Mouse (Mus musculus) macrophage (primary cell): ENCODE measurements around the gene Arg1. TPM values are rescaled to one million over a fixed set of nuclear protein-coding genes. Genes with fewer than 3 reads are reported as not detected.

Experiments used
- H3K27ac ChIP-seq: fragments of 350-480 bp; formaldehyde crosslinking; 2 replicates; pipeline ENCODE4 v1.9.0; 2021
- H3K36me3 ChIP-seq: fragments of 350-480 bp; formaldehyde crosslinking; 2 replicates; pipeline ENCODE4 v1.9.0; 2021; ENCODE audit errors: inconsistent target
- H3K4me3 ChIP-seq: fragments of 350-480 bp; formaldehyde crosslinking; 2 replicates; pipeline ENCODE4 v1.9.0; 2021; ENCODE audit errors: inconsistent target
- H3K79me2 ChIP-seq: fragments of 350-480 bp; formaldehyde crosslinking; 2 replicates; pipeline ENCODE4 v1.9.0; 2021; ENCODE audit errors: inconsistent target
- WGBS: methylation state at CpG from one replicate; pipeline ENCODE4 v1.1.7; 2026; ENCODE audit warnings: inconsistent platforms; ENCODE audit not compliant: missing documents; 5-methylcytosine and 5-hydroxymethylcytosine counted together
- polyA plus RNA-seq: library from polyadenylated mRNA; stranded (reverse); fragments of 250-400 nt; gene quantifications from 3 replicates; pipeline ENCODE4 v1.2.4, GENCODE M21; 2018; ENCODE audit warnings: inconsistent platforms
- total RNA-seq, 78 experiments: library from RNA; depleted of rRNA; stranded (reverse); fragments of 250-400 nt; gene quantifications; 1 replicate in 9 of 78; 2 replicates in 24 of 78; 3 replicates in 43 of 78; 4 replicates in 2 of 78; pipeline ENCODE4 v1.2.4; 2018; ENCODE audit warnings: inconsistent platforms in 56 of 78

Arg1 gene
- total RNA-seq (2018; cell fraction: chromatin; rRNA removed): not detected
- total RNA-seq (2018; cell fraction: cytosol; rRNA removed): not detected
- not detected for total RNA-seq (2018; cell fraction: nucleus; rRNA removed)
- 0.23 TPM in 1 of 3 replicates, not detected in the others for polyA plus RNA-seq

DNA sequence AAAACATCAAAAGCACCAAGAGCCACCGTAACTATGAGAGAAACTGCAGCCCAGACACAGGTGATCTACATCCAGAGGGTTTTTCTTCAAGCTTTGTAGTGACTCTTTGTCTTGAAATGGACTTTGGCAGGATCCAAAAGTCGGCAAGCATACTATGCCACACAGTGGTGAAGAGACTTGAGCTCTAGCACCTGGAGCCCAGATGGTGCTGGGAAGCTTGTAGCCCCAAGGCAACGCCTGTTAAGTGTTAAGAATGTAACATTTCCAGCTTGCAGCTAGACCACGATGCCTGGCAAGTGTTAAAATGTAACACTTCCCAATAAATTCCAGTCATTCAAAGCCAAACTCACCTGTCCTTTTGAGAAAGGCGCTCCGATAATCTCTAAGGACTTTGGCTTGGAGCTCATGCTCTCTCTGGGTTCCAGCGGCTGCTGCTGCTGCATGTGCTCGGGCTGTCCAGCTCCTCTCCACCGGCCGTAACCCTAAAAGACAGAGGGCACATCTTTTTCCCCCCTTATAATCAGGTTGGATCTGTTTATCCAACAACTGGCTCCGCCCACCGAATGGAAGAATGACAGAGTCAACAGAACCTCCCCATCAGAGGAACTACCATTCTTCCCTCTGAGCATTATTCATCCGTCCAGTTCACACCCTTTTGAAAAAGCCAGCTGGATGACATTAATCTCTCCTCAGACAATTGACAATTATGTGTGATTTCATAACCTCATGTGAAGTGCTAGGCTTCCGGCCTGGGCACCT is at the start of gene Arg1:
Gene Arg1 (minus strand): TSS at position 523 of the 759 bp plus-strand sequence.
- H3K36me3 ChIP-seq: no peaks in the 10 kb centered on the region
- 92% methylated on average over 14 of the region's 14 CpGs for WGBS
- H3K27ac ChIP-seq: peak within 1 kb of the TSS; percentile 74
- no peaks in the 10 kb centered on the region for H3K79me2 ChIP-seq
- H3K4me3 ChIP-seq: peak within 1 kb of the TSS; percentile 5; the same call in 1 of the 2 replicates

GRCm38 (mm10) chr10:24973845-24974514 is 46.7 kb upstream of the Arg1 start:
- H3K36me3 ChIP-seq: no peaks in the 10 kb centered on the region
- H3K27ac ChIP-seq: no peak overlapping the region
- H3K4me3 ChIP-seq: no peak overlapping the region
- H3K79me2 ChIP-seq: no peaks in the 10 kb centered on the region
- WGBS: 64% methylated on average over 11 of the region's 11 CpGs

DNA sequence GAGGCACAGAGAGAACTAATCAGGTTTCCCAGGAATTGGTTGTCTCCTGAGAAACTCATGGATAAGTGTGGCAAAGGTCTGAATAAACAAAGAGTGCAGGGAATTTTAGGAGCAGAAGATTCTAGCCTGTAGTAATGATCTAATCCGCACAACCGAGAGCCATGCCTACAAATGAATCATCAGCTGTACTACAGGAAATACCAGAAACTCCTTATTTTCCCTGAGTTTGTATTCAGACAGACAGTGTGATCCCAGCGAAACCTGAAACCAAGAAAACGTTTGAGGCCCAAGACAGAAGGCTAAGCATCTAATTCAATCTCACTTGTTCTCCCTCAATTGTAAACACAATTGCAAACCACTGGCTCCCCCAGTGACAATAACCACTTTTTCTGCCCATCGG is 46.1 kb upstream of the Arg1 start:
- Histone ChIP-seq H3K79me2 (no peaks in the 10 kb centered on the region), H3K27ac (no peak overlapping the region), H3K4me3 (no peak overlapping the region), H3K36me3 (no peaks in the 10 kb centered on the region)
- WGBS: 85% methylated on average over 5 of the region's 5 CpGs

DNA sequence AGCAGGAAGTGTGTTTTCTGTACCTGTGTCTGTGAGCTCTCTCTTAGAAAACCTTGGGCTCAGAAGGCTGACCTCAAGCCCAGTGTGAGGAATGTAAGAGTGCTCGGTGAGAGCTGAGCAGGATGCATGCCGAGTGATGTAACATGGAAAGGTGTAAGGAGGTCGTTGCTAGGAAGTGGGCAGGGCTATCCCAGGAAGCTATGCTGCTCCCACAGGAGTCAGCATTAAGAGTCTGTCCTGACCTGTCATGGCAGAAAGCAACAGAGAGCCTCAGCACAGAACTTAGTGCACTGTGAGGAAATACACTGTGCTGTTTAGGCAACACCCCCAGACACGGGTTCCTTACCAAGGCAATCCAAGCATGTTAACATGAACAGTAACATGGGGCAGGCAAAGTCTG is 45.6 kb upstream of the Arg1 start:
- Histone ChIP-seq H3K36me3 (no peaks in the 10 kb centered on the region), H3K4me3 (no peak overlapping the region), H3K79me2 (no peaks in the 10 kb centered on the region), H3K27ac (no peak overlapping the region)
- WGBS: 73% methylated on average over 4 of the region's 4 CpGs

DNA sequence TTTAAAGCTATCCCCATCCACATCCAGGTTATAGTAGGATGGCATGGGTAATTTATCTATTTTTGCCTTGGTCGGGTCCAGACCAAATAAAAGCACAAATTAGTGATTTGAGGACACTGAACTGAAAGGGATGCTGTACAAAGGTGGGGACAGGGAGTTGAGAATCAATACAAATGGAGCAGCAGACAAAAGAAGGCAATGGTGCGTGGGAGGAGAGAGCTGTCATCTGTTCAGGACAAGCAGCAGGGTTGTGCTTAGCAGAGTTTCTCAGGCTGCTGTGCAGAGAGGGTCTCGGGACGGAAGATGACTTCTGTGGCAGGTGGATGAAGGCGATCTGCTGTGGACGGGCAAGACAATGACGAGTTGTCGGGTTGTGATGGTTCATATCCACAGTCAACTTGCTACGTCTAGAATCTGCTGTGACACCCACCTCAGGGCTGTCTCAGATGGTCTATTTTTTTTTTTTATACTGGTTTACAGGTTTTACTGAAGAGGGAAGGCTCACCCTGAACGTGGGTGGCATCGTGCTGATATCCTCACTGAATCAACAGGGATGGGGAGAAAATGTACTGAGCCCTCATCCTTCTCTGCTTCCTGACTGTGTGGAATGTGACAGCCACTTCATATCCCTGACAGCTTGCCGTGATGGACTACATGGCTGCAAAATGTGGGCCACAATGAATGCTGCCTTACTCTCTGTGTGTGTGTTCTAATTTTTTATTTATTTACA is 38.7 kb upstream of the Arg1 start:
- no peak overlapping the region for H3K27ac ChIP-seq
- no peaks in the 10 kb centered on the region for H3K36me3 ChIP-seq
- H3K79me2 ChIP-seq: no peaks in the 10 kb centered on the region
- 94% methylated on average over 12 of the region's 12 CpGs for WGBS
- H3K4me3 ChIP-seq: no peak overlapping the region

GRCm38 (mm10) chr10:24961889-24962288 is 34.6 kb upstream of the Arg1 start:
- no peaks in the 10 kb centered on the region for H3K36me3 ChIP-seq
- no peaks in the 10 kb centered on the region for H3K79me2 ChIP-seq
- 85% methylated on average over 2 of the region's 2 CpGs for WGBS
- H3K4me3 ChIP-seq: no peak overlapping the region
- H3K27ac ChIP-seq: no peak overlapping the region

GRCm38 (mm10) chr10:24961112-24961511 is 33.8 kb upstream of the Arg1 start:
- no peaks in the 10 kb centered on the region for H3K79me2 ChIP-seq
- no peak overlapping the region for H3K4me3 ChIP-seq
- H3K27ac ChIP-seq: no peak overlapping the region
- H3K36me3 ChIP-seq: no peaks in the 10 kb centered on the region
- WGBS: 43% methylated on average over 2 of the region's 2 CpGs

DNA sequence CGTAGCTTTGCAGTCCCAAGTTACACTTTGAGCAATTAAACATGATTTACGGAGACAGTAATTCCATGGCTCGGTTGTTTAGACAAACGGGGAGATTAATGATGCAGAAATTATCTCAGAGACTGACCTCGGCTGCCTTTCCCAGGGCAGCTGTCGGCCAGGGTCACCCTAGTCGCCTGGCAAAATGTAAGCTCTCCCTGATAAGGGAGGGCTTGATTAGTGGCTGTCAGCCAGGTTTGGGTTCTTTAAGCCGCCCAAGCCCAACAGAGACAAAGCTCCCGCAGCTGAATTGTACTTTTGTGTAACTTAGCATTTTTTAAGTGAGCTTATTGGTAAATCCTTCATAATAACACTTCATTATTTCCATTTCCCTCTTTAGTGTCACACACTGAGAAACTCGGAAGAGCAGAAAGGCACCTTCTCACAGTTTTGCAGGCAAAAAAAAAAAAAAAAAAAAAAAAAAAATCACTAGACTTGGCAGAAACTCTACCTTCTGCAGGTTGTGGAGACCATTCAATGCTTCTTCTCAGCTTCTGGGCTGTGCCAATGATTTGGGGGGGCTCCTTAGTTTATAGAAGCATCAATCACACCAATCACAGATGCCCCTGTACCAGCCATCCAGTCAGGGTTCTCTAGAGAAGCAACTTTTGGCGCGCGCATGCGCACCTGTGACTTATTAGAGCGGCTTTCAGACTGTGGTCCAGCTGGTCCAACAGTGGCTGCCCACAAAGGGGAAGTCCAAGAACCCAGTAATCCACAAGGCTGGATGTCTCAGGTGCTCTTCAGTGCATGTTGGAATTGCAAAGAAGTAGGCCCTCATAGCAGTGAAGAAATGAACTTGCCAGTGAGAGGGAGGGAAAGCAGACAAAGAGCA is 32.0 kb upstream of the Arg1 start:
- H3K4me3 ChIP-seq: no peak overlapping the region
- no peak overlapping the region for H3K27ac ChIP-seq
- WGBS: 86% methylated on average over 15 of the region's 15 CpGs
- H3K36me3 ChIP-seq: no peaks in the 10 kb centered on the region
- H3K79me2 ChIP-seq: no peaks in the 10 kb centered on the region

GRCm38 (mm10) chr10:24958280-24959042 is 31.2 kb upstream of the Arg1 start:
- Histone ChIP-seq H3K4me3 (no peak overlapping the region), H3K79me2 (no peaks in the 10 kb centered on the region), H3K27ac (no peak overlapping the region), H3K36me3 (no peaks in the 10 kb centered on the region)
- 91% methylated on average over 15 of the region's 15 CpGs for WGBS

- Histone ChIP-seq H3K4me3 (no peak overlapping the region), H3K27ac (no peak overlapping the region), H3K36me3 (no peaks in the 10 kb centered on the region), H3K79me2 (no peaks in the 10 kb centered on the region)
- 89% methylated on average over 6 of the region's 6 CpGs for WGBS
These were observed 26.6 kb upstream of the Arg1 start for GRCm38 (mm10) chr10:24953876-24954275.

DNA sequence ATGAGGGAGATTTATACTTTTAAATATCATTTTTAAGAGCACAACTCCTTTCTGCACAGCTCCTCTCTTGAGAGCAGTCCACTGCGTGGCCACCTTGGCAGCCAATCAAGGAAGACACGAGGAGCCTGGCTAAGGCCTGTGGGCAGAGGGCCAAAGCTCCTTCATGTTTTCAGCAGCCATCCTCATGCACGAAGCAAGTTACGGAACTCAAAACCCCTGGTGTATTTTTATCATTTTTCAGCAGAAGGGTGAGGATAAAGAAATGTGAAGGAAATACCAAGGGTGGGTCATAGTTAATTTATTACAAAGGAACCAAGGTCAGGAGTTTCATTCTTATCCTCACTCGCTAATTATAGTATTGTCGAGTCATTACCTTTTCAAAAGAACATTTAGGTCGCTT is 25.3 kb upstream of the Arg1 start:
- H3K36me3 ChIP-seq: no peaks in the 10 kb centered on the region
- no peak overlapping the region for H3K4me3 ChIP-seq
- WGBS: 70% methylated on average over 6 of the region's 7 CpGs
- no peaks in the 10 kb centered on the region for H3K79me2 ChIP-seq
- H3K27ac ChIP-seq: no peak overlapping the region

DNA sequence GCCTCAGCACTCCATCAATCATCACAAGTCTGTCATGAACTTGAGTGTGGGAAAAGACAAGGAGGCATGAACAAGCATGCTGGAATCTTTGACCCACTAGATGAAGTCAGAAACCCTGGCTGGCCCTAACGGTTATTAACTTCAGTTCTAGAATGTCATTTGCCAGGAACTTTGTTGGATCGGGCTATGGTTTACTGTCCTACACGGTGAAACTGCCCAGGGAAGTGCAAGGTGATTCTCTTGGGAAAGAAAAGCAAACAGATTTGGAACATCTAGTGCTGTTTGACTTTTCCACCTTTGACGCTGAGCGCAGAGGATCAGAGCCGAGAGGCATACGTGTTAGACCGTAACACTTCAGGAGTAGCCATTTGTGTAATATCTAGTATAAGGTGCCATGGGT is 24.3 kb upstream of the Arg1 start:
- Histone ChIP-seq H3K4me3 (no peak overlapping the region), H3K27ac (no peak overlapping the region)
- WGBS: 94% methylated on average over 8 of the region's 8 CpGs

GRCm38 (mm10) chr10:24950223-24950622 is 22.9 kb upstream of the Arg1 start:
- H3K36me3 ChIP-seq: no peaks in the 10 kb centered on the region
- 50% methylated on average over 4 of the region's 4 CpGs for WGBS
- no peaks in the 10 kb centered on the region for H3K79me2 ChIP-seq
- H3K4me3 ChIP-seq: no peak overlapping the region
- peak overlapping the region; percentile 37; the same call in 1 of the 2 replicates for H3K27ac ChIP-seq

More for the DNA sequence above, 24.3 kb upstream of the Arg1 start:
- Histone ChIP-seq H3K79me2 (no peaks in the 10 kb centered on the region), H3K36me3 (no peaks in the 10 kb centered on the region)
